Mouse (Mus musculus): ENCODE measurements at regions not wholly inside any gene's neighbourhood (a gene's known extent, or its start where the extent isn't known, plus 50 kb on each side); places are given as distances from the start of the nearest gene placed in this dataset.
"Not testable (repeated sequence)": the region's sequence is repeated elsewhere in the genome, so short reads cannot be mapped to it uniquely, and the experiment has no call there.

DNA sequence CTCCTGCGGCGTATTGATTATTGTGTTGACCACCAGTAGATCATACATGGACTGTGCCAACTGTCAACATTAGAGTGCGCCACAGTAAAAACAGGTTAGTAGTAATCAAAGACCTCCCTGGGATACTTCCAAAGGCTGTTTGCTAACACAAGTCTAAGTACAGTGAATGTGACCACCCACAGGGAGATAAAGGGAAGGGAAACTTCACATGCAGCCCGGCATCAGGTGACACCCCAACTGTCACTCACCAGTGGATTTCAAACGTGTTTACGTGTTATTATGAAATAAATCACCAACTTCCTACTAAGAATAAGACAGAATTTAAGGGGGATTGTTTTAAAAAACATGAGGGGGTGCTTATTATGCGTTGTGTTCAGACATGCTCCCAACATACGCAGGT is 262.5 kb upstream of the Smim15 start:
- Histone ChIP-seq H3K36me3 (ENCODE audit: control insufficient read depth, insufficient read depth, low read length) (no peaks in the 10 kb centered on the region), H3K4me1 (ENCODE audit: control insufficient read depth, insufficient read depth, low read length) (peaks cover 3% of the 10 kb centered on the region; the same call in 1 of the 2 replicates), H3K9ac (ENCODE audit: low read length) (no peak overlapping the region), H3K4me3 (replicated peaks; ENCODE audit: low read length) (no peak overlapping the region), H3K27ac (ENCODE audit: low read length) (no peak overlapping the region), H3K9me3 (replicated peaks; ENCODE audit: control insufficient read depth, low read length) (no peaks in the 10 kb centered on the region), H3K27me3 (ENCODE audit: control insufficient read depth, insufficient read depth, low read length) (no peaks in the 10 kb centered on the region), H3K4me2 (ENCODE audit: low read depth, low read length) (no peak overlapping the region)
- ATAC-seq (ENCODE audit: insufficient read depth, low FRiP score), result no peak
- 84% methylated on average over 8 of the region's 8 CpGs for WGBS

DNA sequence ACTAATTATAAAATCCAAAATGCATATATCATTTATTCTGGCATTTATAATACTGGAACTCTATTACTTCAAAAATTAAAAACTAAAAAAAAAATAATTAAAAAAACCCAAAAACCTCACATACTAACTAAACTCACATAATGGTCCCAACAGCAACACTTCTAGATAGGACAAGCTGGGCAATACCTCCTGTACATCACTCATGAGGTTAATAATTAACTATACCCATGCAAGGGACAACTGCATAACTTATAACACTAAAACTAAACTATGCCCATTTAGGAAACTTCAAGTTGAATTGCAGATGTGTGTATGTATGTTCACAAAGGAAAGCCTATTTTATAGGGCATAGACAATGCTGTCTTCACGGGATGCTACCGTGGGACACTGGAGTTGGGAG is 263.0 kb upstream of the Smim15 start:
- no peak for ATAC-seq (ENCODE audit: insufficient read depth, low FRiP score)
- H3K4me3 ChIP-seq (replicated peaks; ENCODE audit: low read length), result no peak overlapping the region
- no peaks in the 10 kb centered on the region for H3K36me3 ChIP-seq (ENCODE audit: control insufficient read depth, insufficient read depth, low read length)
- H3K4me1 ChIP-seq (ENCODE audit: control insufficient read depth, insufficient read depth, low read length), result peaks cover 3% of the 10 kb centered on the region; the same call in 1 of the 2 replicates
- no peak overlapping the region for H3K9ac ChIP-seq (ENCODE audit: low read length)
- 85% methylated on average over 2 of the region's 2 CpGs for WGBS
- no peaks in the 10 kb centered on the region for H3K27me3 ChIP-seq (ENCODE audit: control insufficient read depth, insufficient read depth, low read length)
- no peaks in the 10 kb centered on the region for H3K9me3 ChIP-seq (replicated peaks; ENCODE audit: control insufficient read depth, low read length)
- no peak overlapping the region for H3K27ac ChIP-seq (ENCODE audit: low read length)
- H3K4me2 ChIP-seq (ENCODE audit: low read depth, low read length), result no peak overlapping the region

DNA sequence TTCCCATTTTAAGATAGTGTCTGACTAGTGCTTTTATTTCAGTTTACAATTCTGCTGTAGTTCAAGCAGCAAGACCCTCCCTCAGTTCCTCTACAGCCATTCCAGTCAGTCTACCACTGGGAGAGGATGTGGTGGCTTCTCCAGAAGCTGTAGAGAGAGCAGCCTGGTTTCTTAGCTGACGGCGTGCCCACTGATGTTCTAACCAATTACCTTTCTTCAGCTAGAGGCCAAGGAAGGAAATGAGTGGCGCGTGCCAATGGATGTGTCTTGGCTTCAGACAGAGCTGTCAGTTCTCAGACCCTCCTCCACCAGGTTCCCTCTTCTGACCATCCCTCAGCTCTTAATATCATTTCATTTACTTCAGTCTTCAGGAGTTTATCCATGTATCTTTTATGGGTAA is 264.7 kb upstream of the Smim15 start:
- no peaks in the 10 kb centered on the region for H3K4me1 ChIP-seq (ENCODE audit: control insufficient read depth, insufficient read depth, low read length)
- 92% methylated on average over 4 of the region's 4 CpGs for WGBS
- no peak overlapping the region for H3K4me3 ChIP-seq (replicated peaks; ENCODE audit: low read length)
- no peak overlapping the region for H3K27ac ChIP-seq (ENCODE audit: low read length)
- no peaks in the 10 kb centered on the region for H3K9me3 ChIP-seq (replicated peaks; ENCODE audit: control insufficient read depth, low read length)
- no peak for ATAC-seq (ENCODE audit: insufficient read depth, low FRiP score)
- H3K9ac ChIP-seq (ENCODE audit: low read length), result no peak overlapping the region
- H3K4me2 ChIP-seq (ENCODE audit: low read depth, low read length), result no peak overlapping the region
- H3K36me3 ChIP-seq (ENCODE audit: control insufficient read depth, insufficient read depth, low read length), result no peaks in the 10 kb centered on the region
- H3K27me3 ChIP-seq (ENCODE audit: control insufficient read depth, insufficient read depth, low read length), result no peaks in the 10 kb centered on the region

DNA sequence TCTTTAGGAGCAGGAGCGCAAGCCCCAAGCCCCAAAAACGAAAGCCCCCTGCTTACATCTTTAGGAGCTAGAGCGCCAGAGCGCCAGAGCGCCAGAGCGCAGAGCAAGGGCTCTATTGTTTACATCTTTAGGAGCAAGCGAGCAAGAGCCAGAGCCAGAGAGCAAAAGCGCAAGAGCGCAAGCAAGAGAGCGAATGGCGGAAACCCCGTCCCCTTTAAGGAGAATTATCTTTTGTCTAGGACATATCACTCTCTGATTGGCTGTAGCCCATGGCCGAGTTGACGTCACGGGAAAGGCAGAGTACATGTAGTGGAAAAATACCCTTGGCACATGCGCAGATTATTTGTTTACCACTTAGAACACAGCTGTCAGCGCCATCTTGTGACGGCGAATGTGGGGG is 269.7 kb upstream of the Smim15 start:
- not testable (repeated sequence) for H3K4me3 ChIP-seq (replicated peaks; ENCODE audit: low read length); H3K27ac ChIP-seq (ENCODE audit: low read length); H3K4me1 ChIP-seq (ENCODE audit: control insufficient read depth, insufficient read depth, low read length); H3K36me3 ChIP-seq (ENCODE audit: control insufficient read depth, insufficient read depth, low read length); H3K9me3 ChIP-seq (replicated peaks; ENCODE audit: control insufficient read depth, low read length); H3K9ac ChIP-seq (ENCODE audit: low read length); H3K4me2 ChIP-seq (ENCODE audit: low read depth, low read length); ATAC-seq (ENCODE audit: insufficient read depth, low FRiP score); H3K27me3 ChIP-seq (ENCODE audit: control insufficient read depth, insufficient read depth, low read length)
- WGBS, result 97% methylated on average over 19 of the region's 19 CpGs

DNA sequence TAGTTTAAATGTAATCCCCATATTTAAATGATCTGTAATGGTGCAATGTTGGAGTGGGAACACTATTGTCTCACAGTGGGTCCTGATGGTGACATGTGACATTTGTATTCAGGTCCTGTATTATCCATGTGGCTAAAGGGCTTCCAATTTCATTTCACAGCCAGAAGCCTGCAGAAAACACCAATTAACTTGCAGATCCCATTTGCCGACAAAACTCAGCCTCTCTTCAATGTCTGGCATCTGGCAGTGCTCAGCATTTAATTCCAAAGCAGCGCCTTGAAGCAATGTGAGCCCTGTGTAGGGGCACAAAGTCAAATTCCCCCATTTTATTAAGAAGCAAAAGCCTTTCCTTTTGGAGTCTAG is 277.0 kb upstream of the Smim15 start:
- Histone ChIP-seq H3K4me1 (ENCODE audit: control insufficient read depth, insufficient read depth, low read length) (no peaks in the 10 kb centered on the region), H3K4me3 (replicated peaks; ENCODE audit: low read length) (no peak overlapping the region), H3K9me3 (replicated peaks; ENCODE audit: control insufficient read depth, low read length) (no peaks in the 10 kb centered on the region), H3K36me3 (ENCODE audit: control insufficient read depth, insufficient read depth, low read length) (0 out of 2 replicates have a peak, but pooled peaks cover 2% of the 10 kb centered on the region), H3K27me3 (ENCODE audit: control insufficient read depth, insufficient read depth, low read length) (no peaks in the 10 kb centered on the region), H3K27ac (ENCODE audit: low read length) (no peak overlapping the region), H3K9ac (ENCODE audit: low read length) (no peak overlapping the region), H3K4me2 (ENCODE audit: low read depth, low read length) (no peak overlapping the region)
- ATAC-seq (ENCODE audit: insufficient read depth, low FRiP score), result no peak
- WGBS, result 58% methylated on average over 2 of the region's 2 CpGs

DNA sequence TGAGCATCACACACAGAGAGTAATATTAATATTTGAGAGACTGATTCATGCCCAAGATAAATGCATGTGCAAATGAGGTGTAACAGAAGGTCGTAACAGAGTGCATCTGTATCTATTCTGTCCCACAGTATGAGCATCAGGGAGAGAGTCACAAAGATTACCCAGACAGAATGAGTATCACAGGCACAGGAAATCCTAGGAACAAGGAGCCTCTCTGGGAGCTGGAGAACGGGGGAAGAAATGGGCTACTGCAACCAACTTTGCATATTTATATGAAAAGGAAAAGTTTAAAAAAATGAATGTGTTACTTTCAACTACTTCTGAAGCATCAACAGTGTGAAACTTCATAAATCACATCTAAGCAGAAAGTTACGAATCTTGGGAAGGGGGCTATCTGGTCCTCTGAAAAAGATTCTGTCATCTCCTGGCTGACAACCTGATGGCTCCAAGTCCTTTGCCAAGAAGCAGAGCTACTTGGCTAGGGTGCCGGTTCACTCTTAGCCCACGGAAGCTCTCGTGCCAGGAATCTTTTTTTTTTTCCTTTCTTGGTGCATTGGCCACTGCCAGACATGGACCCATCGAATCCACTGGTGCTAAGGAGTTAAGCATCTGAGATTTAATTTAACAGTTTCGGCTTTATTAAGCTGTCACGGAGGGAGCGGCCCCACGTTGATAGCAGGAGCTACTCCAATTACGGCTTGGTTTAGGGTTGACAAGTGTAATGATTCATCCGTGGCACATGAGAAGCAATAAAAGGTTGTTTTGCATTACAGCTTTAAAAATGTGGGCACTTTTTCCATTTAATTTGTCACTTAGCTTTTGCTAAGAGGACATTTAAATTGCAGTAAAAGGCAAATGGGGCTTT is 277.6 kb upstream of the Smim15 start:
- ATAC-seq (ENCODE audit: insufficient read depth, low FRiP score), result no peak
- H3K9ac ChIP-seq (ENCODE audit: low read length), result no peak overlapping the region
- H3K27me3 ChIP-seq (ENCODE audit: control insufficient read depth, insufficient read depth, low read length), result no peaks in the 10 kb centered on the region
- H3K36me3 ChIP-seq (ENCODE audit: control insufficient read depth, insufficient read depth, low read length), result 0 out of 2 replicates have a peak, but pooled peaks cover 2% of the 10 kb centered on the region
- no peak overlapping the region for H3K4me3 ChIP-seq (replicated peaks; ENCODE audit: low read length)
- no peaks in the 10 kb centered on the region for H3K9me3 ChIP-seq (replicated peaks; ENCODE audit: control insufficient read depth, low read length)
- no peaks in the 10 kb centered on the region for H3K4me1 ChIP-seq (ENCODE audit: control insufficient read depth, insufficient read depth, low read length)
- H3K27ac ChIP-seq (ENCODE audit: low read length), result no peak overlapping the region
- H3K4me2 ChIP-seq (ENCODE audit: low read depth, low read length), result no peak overlapping the region
- WGBS, result 72% methylated on average over 13 of the region's 13 CpGs

DNA sequence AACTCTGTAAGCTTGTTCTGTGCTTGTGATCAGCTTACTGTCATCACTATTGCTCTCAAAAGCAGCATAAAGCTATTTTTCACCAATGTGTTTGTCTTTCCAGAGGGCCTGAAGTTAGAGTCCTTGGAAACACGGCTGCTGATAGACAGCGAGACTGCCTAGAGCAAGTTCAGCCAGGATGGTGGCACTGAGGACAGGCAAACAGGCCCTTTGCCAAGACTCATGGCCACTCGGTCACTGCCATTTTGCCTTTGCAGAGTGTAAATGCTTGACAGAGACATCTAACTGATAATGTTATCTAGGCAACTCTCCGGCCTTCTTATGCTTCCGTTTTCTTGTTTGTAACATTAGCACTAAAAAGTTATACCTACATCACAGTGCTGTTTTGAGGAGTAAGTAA is 280.3 kb upstream of the Smim15 start:
- no peaks in the 10 kb centered on the region for H3K4me1 ChIP-seq (ENCODE audit: control insufficient read depth, insufficient read depth, low read length)
- 0 out of 2 replicates have a peak, but pooled peaks cover 2% of the 10 kb centered on the region for H3K36me3 ChIP-seq (ENCODE audit: control insufficient read depth, insufficient read depth, low read length)
- ATAC-seq (ENCODE audit: insufficient read depth, low FRiP score), result no peak
- H3K4me3 ChIP-seq (replicated peaks; ENCODE audit: low read length), result no peak overlapping the region
- H3K27ac ChIP-seq (ENCODE audit: low read length), result no peak overlapping the region
- no peak overlapping the region for H3K4me2 ChIP-seq (ENCODE audit: low read depth, low read length)
- H3K9me3 ChIP-seq (replicated peaks; ENCODE audit: control insufficient read depth, low read length), result no peaks in the 10 kb centered on the region
- H3K27me3 ChIP-seq (ENCODE audit: control insufficient read depth, insufficient read depth, low read length), result no peaks in the 10 kb centered on the region
- 86% methylated on average over 5 of the region's 5 CpGs for WGBS
- H3K9ac ChIP-seq (ENCODE audit: low read length), result no peak overlapping the region

DNA sequence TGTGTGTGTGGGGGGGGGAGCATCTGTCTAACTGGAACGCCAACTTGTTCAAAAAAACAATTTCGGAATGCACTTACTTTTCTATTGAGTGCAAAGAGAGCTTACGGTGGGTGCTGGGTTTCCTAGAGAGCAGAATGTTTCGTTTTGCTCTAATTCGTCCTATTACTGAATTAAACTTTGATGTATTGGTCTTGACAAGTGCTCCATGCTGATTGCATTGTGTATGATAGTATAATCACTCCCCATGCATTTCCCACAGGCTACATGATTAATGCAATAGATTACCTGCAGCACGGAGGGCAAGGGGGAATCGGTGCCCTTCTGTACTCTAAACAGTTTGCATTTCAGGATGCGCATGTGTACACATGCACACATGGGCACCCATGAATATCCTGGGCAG is 283.7 kb upstream of the Smim15 start:
- no peak overlapping the region for H3K9ac ChIP-seq (ENCODE audit: low read length)
- no peak for ATAC-seq (ENCODE audit: insufficient read depth, low FRiP score)
- 75% methylated on average over 8 of the region's 8 CpGs for WGBS

DNA sequence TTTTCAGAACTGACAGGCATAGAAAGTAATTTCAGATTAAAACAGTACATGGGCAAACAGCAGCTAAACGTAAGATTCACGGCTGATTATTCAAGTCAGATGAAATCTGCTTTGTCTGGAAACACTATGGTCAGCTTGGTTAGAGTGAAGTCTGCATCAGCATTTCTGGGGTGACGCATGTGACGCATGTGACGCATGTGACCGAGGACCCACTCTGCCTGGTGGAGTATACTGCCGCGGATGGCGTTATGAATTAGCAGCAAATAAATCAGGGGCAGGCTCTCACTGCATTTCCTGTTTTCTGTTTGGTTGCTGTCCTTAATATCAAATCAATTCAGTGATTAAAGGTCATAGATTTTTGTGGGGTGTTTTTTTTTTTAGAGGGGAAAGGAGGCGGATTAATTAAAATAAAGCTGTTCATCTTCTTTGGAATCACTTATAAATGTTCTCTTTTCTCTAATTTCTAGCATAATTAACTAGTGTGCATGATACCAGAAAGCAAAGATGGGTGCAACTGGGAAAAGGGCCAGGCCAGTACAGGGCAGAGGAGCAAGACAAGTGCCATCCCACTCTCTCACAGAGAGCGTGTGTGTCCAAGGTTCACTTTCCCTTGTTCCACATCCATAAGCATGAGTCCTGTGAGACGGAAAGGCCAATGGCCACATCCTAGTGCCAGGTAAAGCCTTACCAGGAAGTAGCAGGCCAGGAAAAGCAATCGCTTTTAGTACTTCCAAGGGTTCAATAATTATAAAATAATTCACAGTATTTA is 285.7 kb upstream of the Smim15 start:
- ATAC-seq (ENCODE audit: insufficient read depth, low FRiP score), result no peak
- 85% methylated on average over 13 of the region's 13 CpGs for WGBS
- no peak overlapping the region for H3K4me3 ChIP-seq (replicated peaks; ENCODE audit: low read length)

More for the DNA sequence above, 283.7 kb upstream of the Smim15 start:
- Histone ChIP-seq H3K27ac (ENCODE audit: low read length) (no peak overlapping the region), H3K9me3 (replicated peaks; ENCODE audit: control insufficient read depth, low read length) (no peaks in the 10 kb centered on the region), H3K4me1 (ENCODE audit: control insufficient read depth, insufficient read depth, low read length) (no peaks in the 10 kb centered on the region), H3K27me3 (ENCODE audit: control insufficient read depth, insufficient read depth, low read length) (no peaks in the 10 kb centered on the region), H3K4me3 (replicated peaks; ENCODE audit: low read length) (no peak overlapping the region), H3K4me2 (ENCODE audit: low read depth, low read length) (no peak overlapping the region), H3K36me3 (ENCODE audit: control insufficient read depth, insufficient read depth, low read length) (no peaks in the 10 kb centered on the region)

More for the DNA sequence above, 285.7 kb upstream of the Smim15 start:
- H3K9ac ChIP-seq (ENCODE audit: low read length), result no peak overlapping the region
- no peaks in the 10 kb centered on the region for H3K9me3 ChIP-seq (replicated peaks; ENCODE audit: control insufficient read depth, low read length)
- no peaks in the 10 kb centered on the region for H3K27me3 ChIP-seq (ENCODE audit: control insufficient read depth, insufficient read depth, low read length)
- no peaks in the 10 kb centered on the region for H3K36me3 ChIP-seq (ENCODE audit: control insufficient read depth, insufficient read depth, low read length)
- no peak overlapping the region for H3K27ac ChIP-seq (ENCODE audit: low read length)
- no peak overlapping the region for H3K4me2 ChIP-seq (ENCODE audit: low read depth, low read length)
- H3K4me1 ChIP-seq (ENCODE audit: control insufficient read depth, insufficient read depth, low read length), result no peaks in the 10 kb centered on the region
